Mouse (Mus musculus): Measurements from ENCODE around the gene Vgll4.

DNA sequence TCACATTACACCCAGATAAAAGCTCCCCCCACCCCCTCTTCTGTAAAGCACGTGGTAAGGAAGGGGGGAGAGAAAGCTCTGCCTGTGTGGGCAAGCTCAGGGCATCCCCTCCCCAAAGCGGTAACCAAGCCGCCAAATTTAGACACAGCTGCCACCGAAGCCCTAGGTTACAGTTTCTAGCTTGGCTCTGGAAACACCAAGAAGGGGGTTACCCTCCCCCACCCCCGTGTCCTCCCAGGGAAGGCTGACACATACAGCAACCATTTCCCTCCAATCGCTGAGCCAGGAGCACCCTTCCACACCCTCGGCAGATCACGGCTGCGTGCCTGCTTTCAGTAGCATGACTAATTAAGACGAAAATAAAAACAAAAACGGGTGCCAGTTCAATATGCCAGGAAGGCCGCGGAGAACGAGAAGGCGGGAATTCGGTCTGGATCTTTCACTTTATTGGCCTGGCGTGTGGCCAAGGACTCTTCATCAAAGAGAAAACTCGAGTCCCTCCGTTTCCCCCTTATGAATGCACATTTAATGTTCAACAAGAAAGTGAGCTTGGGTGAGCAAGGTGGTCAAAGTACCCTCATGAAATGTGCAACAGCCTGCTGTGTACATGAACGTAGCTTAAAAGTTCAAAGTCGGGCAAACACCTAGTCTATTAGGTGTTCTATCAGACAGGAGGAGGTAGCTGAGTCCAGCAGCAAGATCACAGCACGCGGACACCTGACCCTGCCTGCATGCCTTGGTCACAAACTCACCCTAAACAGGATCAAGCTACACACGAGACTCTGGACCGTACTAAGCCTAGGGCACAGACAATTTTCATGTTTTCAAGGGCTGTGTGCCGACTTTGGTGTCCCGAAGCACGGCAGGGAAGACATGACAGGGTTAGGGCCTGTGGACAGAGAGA is 38.3 kb downstream of the Vgll4 start:
- TF ChIP-seq CHD2 (IDR thresholded peaks at IDR 0.05; ENCODE audit: low read depth, low read length) = no peak
- no peak for TF ChIP-seq ZNF384 (IDR thresholded peaks at IDR 0.05; ENCODE audit: low read depth, low read length)
- TF ChIP-seq MAFK (IDR thresholded peaks at IDR 0.05; ENCODE audit: insufficient read depth, low read depth, low read length) = no peak
- no peak for TF ChIP-seq HCFC1 (IDR thresholded peaks at IDR 0.05; ENCODE audit: borderline replicate concordance, insufficient read depth, low read length)
- TF ChIP-seq ZC3H11A (IDR thresholded peaks at IDR 0.05; ENCODE audit: borderline replicate concordance, low read depth, low read length) = no peak
